Mouse (Mus musculus) urinary bladder, postnatal 25 days (tissue): ENCODE data around the gene Ugdh.
"Not testable (repeated sequence)": the region's sequence is repeated elsewhere in the genome, so short reads cannot be mapped to it uniquely, and the experiment has no call there.

Experiments used
- DNase-seq: peaks from one replicate; pipeline ENCODE4 v3.0.0; 2022; ENCODE audit warnings: low spot score

Gene Ugdh

GRCm38 (mm10) chr5:65435806-65436561, at the start of gene Ugdh:
TSS of gene Ugdh (minus strand) at chr5:65435949.
- peak; percentile 92 for DNase-seq

DNA sequence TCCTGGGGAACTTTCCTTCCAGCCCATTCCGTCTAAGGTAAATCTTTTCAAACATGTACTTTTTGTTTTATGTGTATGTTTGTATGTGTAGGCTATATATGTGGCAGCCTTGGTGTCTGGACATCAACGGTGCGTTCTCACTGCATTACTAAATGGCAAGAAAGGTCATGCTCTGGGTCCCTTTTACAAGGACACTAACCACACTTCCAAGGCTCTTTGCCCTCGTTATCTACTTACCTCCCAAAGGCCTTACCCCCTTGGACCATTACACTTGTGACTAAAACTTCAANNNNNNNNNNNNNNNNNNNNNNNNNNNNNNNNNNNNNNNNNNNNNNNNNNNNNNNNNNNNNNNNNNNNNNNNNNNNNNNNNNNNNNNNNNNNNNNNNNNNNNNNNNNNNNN, 47.2 kb upstream of the Ugdh start:
- no peak for DNase-seq

DNA sequence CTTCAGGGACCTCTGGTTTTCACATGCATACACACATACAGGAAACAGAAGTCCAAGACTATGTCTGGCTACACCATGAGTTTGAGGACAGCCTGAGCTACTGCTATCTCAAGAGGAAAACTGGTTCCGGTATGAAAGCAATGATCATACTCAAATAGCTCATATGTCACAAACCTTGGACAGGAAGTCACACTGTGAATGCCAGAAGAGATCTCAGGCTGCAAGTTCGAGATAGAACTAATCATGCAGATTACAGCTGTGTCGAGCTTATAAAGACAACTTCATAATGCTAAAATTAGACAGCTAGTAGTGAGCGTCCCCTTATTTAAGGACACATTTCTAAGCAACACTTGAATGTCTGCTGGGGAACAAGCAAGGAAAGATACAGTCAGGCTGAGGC, 44.8 kb upstream of the Ugdh start:
- DNase-seq: no peak

GRCm38 (mm10) chr5:65479681-65480445, 44.1 kb upstream of the Ugdh start:
- DNase-seq: no peak

DNA sequence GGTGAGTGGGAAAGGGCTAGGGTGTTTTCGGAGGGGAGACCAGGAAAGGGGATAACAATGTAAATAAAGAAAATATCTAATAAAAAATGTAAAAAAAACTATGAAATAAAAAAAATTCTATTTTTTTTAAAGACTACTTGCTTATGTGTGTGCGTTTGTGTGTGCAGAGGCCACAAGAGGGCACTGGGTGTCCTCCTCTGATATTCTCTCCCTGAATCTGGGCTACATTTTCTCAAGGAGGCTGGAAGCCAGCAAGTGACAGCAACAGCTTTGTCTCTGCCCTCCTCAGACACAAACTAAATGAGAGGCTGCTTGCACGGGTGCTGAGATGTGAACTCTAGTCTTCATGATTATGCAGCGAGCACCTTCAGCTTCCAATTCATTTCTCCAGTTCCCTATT, 42.5 kb upstream of the Ugdh start:
- no peak for DNase-seq

DNA sequence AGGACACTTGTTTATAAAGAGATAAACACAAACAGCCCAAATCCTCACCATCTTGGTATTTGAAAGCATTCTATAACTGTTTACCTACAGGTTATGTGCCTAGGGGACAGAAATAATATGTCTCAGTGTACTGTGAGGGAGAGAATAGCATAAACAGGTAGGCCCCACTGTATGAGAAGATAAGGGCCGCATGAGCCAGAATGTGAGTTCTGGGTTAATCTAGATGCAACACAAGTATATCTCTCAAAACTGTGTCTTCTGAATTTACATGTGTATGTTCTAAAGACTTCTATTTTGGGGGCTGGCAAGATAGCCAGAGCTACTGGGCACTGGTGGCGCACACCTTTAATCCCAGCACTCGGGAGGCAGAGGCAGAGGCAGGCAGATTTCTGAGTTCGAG, 41.0 kb upstream of the Ugdh start:
- not testable (repeated sequence) for DNase-seq

DNA sequence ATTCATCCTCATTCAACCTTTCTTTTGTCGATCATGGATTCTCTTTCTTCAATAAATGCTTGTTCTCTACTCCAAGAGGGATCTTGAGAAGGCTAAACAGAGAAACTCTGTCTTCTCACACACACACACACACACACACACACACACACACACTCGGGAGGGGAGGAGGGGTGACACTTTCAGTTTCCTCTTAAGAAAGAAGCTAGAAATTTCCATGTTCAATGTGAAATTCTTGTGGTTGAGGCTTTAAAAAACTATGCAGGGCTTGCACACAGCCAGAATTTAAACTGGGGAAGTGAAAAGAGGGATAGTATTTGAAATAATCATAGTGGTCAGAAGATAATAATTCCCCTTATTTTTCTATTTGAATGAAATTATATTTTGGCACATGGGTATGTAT, 40.1 kb upstream of the Ugdh start:
- no peak for DNase-seq

- DNase-seq: no peak
These were observed 34.0 kb upstream of the Ugdh start for GRCm38 (mm10) chr5:65469766-65470165.

DNA sequence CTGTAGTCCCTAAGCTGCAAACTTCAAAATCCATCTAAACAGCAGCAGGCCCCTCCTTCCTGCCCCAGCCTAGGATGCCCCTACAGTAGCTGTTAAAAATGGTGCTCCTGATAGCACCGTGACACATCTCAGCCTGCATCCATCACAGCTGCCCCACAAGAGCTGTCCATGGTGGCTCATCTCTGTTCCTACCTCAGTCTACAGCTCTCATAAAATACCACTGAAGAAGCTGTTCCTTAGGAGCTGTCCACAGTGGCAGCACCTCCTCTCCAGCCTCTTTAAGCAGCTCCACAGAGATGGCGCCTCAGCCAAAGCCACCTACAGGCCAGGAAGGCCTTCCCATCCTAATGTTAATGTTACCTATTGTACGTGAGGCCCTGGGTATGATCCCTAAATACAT, 31.2 kb upstream of the Ugdh start:
- no peak for DNase-seq

GRCm38 (mm10) chr5:65460361-65460760, 24.6 kb upstream of the Ugdh start:
- no peak for DNase-seq

- no peak for DNase-seq
These were observed 23.7 kb upstream of the Ugdh start for GRCm38 (mm10) chr5:65459454-65459853.

DNA sequence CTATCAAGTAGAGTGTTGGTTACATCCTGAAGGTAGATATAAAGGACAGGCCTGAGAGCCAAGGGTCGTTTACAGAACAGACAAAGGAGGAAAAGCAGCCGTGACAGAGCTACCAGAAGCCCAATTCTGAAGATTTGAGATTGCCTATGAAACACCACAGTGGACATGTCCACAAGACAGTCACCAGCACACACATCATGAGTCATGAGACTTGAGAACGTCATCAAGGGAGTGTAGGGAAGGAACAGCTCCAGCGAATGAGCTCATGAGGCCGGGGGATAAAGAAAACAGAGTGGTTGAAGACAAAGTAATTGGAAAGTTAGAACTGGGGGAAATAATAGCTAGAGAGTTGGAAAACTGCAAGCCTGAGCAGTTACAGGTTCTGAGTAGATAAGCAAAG, 22.1 kb upstream of the Ugdh start:
- no peak for DNase-seq

GRCm38 (mm10) chr5:65457086-65457827, 21.5 kb upstream of the Ugdh start:
- no peak for DNase-seq

GRCm38 (mm10) chr5:65454771-65455170, 19.0 kb upstream of the Ugdh start:
- no peak for DNase-seq

DNA sequence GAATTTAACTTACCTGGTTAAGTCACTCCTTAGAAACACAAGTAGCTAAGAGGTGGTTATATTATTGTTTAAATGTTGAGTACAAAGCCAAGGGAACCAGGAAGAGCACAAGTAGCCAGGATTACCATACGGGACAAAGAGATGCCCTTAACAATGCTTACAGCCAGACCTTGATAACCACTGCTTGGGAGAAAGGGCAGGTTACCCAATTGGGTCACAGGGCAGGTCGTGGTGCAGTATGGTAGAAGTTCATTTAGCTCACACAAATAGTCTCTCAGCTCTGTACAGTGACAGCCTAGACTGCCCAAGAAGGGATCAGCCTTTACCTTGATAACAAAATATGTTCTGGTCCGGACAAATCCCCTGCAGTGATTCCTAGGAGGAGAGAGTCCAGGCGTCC, 13.2 kb upstream of the Ugdh start:
- no peak for DNase-seq

GRCm38 (mm10) chr5:65447826-65448225, 12.1 kb upstream of the Ugdh start:
- DNase-seq: no peak

DNA sequence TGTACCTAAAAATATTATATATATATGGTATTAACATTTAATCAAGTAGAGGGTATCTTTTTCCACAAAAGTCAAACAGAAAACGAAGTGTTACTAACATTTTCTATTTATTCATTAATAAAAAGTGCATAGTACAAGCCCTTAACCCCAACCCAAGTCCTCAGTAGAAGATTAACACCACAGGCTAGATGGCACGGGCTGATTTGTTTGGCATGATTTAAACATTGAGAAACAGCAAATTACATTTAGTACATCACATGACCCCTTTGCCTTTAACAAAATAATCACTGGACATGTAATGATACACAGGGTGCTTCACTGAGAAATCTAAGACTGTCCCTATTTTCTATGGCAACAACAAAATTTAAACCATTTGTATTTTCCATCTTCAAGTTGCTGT, 11.0 kb upstream of the Ugdh start:
- no peak for DNase-seq

DNA sequence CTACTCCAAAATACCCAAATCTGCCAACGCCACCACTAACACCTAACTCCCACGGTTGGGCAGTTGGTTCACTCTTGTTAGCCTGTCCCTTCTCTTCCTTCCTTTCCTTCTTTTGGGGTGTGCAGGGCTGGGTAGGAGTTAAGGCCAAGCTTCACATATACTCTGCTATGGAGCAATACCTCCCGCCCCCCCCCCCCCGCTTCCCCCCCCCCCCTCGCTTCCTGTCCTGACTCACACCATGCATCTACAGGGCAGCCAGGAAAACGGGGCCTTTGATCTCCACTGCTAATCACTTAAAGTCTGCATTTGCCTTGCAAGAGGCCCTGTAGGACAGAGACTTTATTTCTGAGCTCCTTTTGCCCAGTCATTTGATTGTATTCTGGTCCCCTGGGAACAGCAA, 9.2 kb upstream of the Ugdh start:
- no peak for DNase-seq

GRCm38 (mm10) chr5:65438041-65438440, 2.3 kb upstream of the Ugdh start:
- no peak for DNase-seq

GRCm38 (mm10) chr5:65435363-65435805, 365 bp downstream of the Ugdh start:
- no peak for DNase-seq

GRCm38 (mm10) chr5:65434471-65435362, 1.0 kb downstream of the Ugdh start:
- no peak for DNase-seq

DNA sequence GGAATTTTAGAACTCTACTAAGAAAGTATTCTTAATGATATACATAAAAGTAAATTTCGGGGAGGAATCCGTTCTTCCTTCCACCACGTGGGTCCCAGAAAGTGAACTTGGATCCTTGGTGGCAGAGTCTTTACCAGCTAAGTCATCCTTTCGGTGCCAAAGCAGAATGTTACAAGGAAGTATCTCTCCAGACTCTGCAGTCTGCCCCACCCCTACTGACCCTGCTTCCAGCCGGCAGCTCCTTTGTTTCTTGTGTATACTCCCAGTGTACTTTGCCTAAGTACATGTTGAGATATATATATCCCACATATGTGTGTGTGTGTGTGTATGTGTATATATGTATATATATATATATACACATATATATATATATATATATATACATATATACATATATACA, 6.3 kb downstream of the Ugdh start:
- no peak for DNase-seq
